Mouse (Mus musculus): ENCODE results near the gene 2010111I01Rik. TPM values are rescaled to one million over a fixed set of nuclear protein-coding genes. Genes with fewer than 3 reads are reported as not detected.

Gene 2010111I01Rik
- polyA plus RNA-seq, 1 experiment, result 63.6 TPM

GRCm38 (mm10) chr13:62978784-62979183 is 14.1 kb downstream of the 2010111I01Rik start:
- Histone ChIP-seq H3K9me3 (replicated peaks; ENCODE audit: control insufficient read depth, insufficient read depth, low read length, poor library complexity, severe bottlenecking) (no peaks in the 10 kb centered on the region), H3K27me3 (ENCODE audit: control insufficient read depth, insufficient read depth, low read length, poor library complexity, severe bottlenecking) (no peaks in the 10 kb centered on the region), H3K4me1 (ENCODE audit: control insufficient read depth, insufficient read depth, low read length) (no peaks in the 10 kb centered on the region), H3K27ac (ENCODE audit: insufficient read depth, low read length) (no peak overlapping the region), H3K9ac (ENCODE audit: low read depth, poor library complexity, severe bottlenecking) (no peak overlapping the region), H3K36me3 (ENCODE audit: control insufficient read depth, insufficient read depth, low read length, poor library complexity, severe bottlenecking) (no peaks in the 10 kb centered on the region), H3K4me3 (ENCODE audit: low read depth, low read length) (no peak overlapping the region)
- TF ChIP-seq EP300 (IDR thresholded peaks at IDR 0.05; ENCODE audit: insufficient read depth, low read depth, low read length) (no peak), POLR2A (IDR thresholded peaks at IDR 0.05; ENCODE audit: insufficient read depth, low read length) (no peak), CTCF (IDR thresholded peaks at IDR 0.05; ENCODE audit: low read depth, low read length) (no peak)

GRCm38 (mm10) chr13:62979215-62979614 is 14.5 kb downstream of the 2010111I01Rik start:
- no peak for TF ChIP-seq POLR2A (IDR thresholded peaks at IDR 0.05; ENCODE audit: insufficient read depth, low read length)
- TF ChIP-seq CTCF (IDR thresholded peaks at IDR 0.05; ENCODE audit: low read depth, low read length), result no peak
- TF ChIP-seq EP300 (IDR thresholded peaks at IDR 0.05; ENCODE audit: insufficient read depth, low read depth, low read length), result no peak
- Histone ChIP-seq H3K9ac (ENCODE audit: low read depth, poor library complexity, severe bottlenecking) (no peak overlapping the region), H3K27ac (ENCODE audit: insufficient read depth, low read length) (no peak overlapping the region)

GRCm38 (mm10) chr13:62980131-62980530 is 15.4 kb downstream of the 2010111I01Rik start:
- H3K9me3 ChIP-seq (replicated peaks; ENCODE audit: control insufficient read depth, insufficient read depth, low read length, poor library complexity, severe bottlenecking), result no peaks in the 10 kb centered on the region
- no peak overlapping the region for H3K4me3 ChIP-seq (ENCODE audit: low read depth, low read length)
- H3K9ac ChIP-seq (ENCODE audit: low read depth, poor library complexity, severe bottlenecking), result no peak overlapping the region
- H3K27me3 ChIP-seq (ENCODE audit: control insufficient read depth, insufficient read depth, low read length, poor library complexity, severe bottlenecking), result no peaks in the 10 kb centered on the region
- H3K4me1 ChIP-seq (ENCODE audit: control insufficient read depth, insufficient read depth, low read length), result no peaks in the 10 kb centered on the region
- H3K27ac ChIP-seq (ENCODE audit: insufficient read depth, low read length), result no peak overlapping the region
- TF ChIP-seq POLR2A (IDR thresholded peaks at IDR 0.05; ENCODE audit: insufficient read depth, low read length) (no peak), EP300 (IDR thresholded peaks at IDR 0.05; ENCODE audit: insufficient read depth, low read depth, low read length) (no peak), CTCF (IDR thresholded peaks at IDR 0.05; ENCODE audit: low read depth, low read length) (no peak)
- H3K36me3 ChIP-seq (ENCODE audit: control insufficient read depth, insufficient read depth, low read length, poor library complexity, severe bottlenecking), result no peaks in the 10 kb centered on the region

More at GRCm38 (mm10) chr13:62979215-62979614, 14.5 kb downstream of the 2010111I01Rik start:
- Histone ChIP-seq H3K4me1 (ENCODE audit: control insufficient read depth, insufficient read depth, low read length) (no peaks in the 10 kb centered on the region), H3K4me3 (ENCODE audit: low read depth, low read length) (no peak overlapping the region), H3K27me3 (ENCODE audit: control insufficient read depth, insufficient read depth, low read length, poor library complexity, severe bottlenecking) (no peaks in the 10 kb centered on the region), H3K36me3 (ENCODE audit: control insufficient read depth, insufficient read depth, low read length, poor library complexity, severe bottlenecking) (no peaks in the 10 kb centered on the region), H3K9me3 (replicated peaks; ENCODE audit: control insufficient read depth, insufficient read depth, low read length, poor library complexity, severe bottlenecking) (no peaks in the 10 kb centered on the region)

- no peak overlapping the region for H3K4me3 ChIP-seq (ENCODE audit: low read depth, low read length)
- no peaks in the 10 kb centered on the region for H3K9me3 ChIP-seq (replicated peaks; ENCODE audit: control insufficient read depth, insufficient read depth, low read length, poor library complexity, severe bottlenecking)
- no peak overlapping the region for H3K27ac ChIP-seq (ENCODE audit: insufficient read depth, low read length)
- H3K4me1 ChIP-seq (ENCODE audit: control insufficient read depth, insufficient read depth, low read length), result no peaks in the 10 kb centered on the region
- no peak overlapping the region for H3K9ac ChIP-seq (ENCODE audit: low read depth, poor library complexity, severe bottlenecking)
- TF ChIP-seq CTCF (IDR thresholded peaks at IDR 0.05; ENCODE audit: low read depth, low read length) (no peak), EP300 (IDR thresholded peaks at IDR 0.05; ENCODE audit: insufficient read depth, low read depth, low read length) (no peak), POLR2A (IDR thresholded peaks at IDR 0.05; ENCODE audit: insufficient read depth, low read length) (no peak)
- no peaks in the 10 kb centered on the region for H3K27me3 ChIP-seq (ENCODE audit: control insufficient read depth, insufficient read depth, low read length, poor library complexity, severe bottlenecking)
- no peaks in the 10 kb centered on the region for H3K36me3 ChIP-seq (ENCODE audit: control insufficient read depth, insufficient read depth, low read length, poor library complexity, severe bottlenecking)
Measured at GRCm38 (mm10) chr13:62984485-62984884, 19.8 kb downstream of the 2010111I01Rik start.

GRCm38 (mm10) chr13:62989891-62990490 is 25.3 kb downstream of the 2010111I01Rik start:
- Histone ChIP-seq H3K9ac (ENCODE audit: low read depth, poor library complexity, severe bottlenecking) (no peak overlapping the region), H3K27ac (ENCODE audit: insufficient read depth, low read length) (no peak overlapping the region), H3K4me3 (ENCODE audit: low read depth, low read length) (no peak overlapping the region), H3K9me3 (replicated peaks; ENCODE audit: control insufficient read depth, insufficient read depth, low read length, poor library complexity, severe bottlenecking) (no peaks in the 10 kb centered on the region), H3K27me3 (ENCODE audit: control insufficient read depth, insufficient read depth, low read length, poor library complexity, severe bottlenecking) (no peaks in the 10 kb centered on the region), H3K4me1 (ENCODE audit: control insufficient read depth, insufficient read depth, low read length) (no peaks in the 10 kb centered on the region), H3K36me3 (ENCODE audit: control insufficient read depth, insufficient read depth, low read length, poor library complexity, severe bottlenecking) (no peaks in the 10 kb centered on the region)
- TF ChIP-seq CTCF (IDR thresholded peaks at IDR 0.05; ENCODE audit: low read depth, low read length) (no peak), EP300 (IDR thresholded peaks at IDR 0.05; ENCODE audit: insufficient read depth, low read depth, low read length) (no peak), POLR2A (IDR thresholded peaks at IDR 0.05; ENCODE audit: insufficient read depth, low read length) (no peak)
